Mouse (Mus musculus): ENCODE measurements around the gene Eps15. TPM values are rescaled to one million over a fixed set of nuclear protein-coding genes. Genes with fewer than 3 reads are reported as not detected.

The Eps15 gene
- 109 TPM for polyA plus RNA-seq (2014; fragmentation: Illumina TruSeq; extraction: RNeasy Lipid Tissue Mini Kit (QIAGEN cat#74804); ENCODE audit: low read depth, low replicate concordance)

GRCm38 (mm10) chr4:109279689-109280458 is at the start of gene Eps15:
Gene Eps15, plus strand, starts transcription at chr4:109280268.

GRCm38 (mm10) chr4:109234185-109234584 is 45.9 kb upstream of the Eps15 start, which contains the start of gene Calr4:
Gene Calr4, plus strand, starts transcription at chr4:109234485.

GRCm38 (mm10) chr4:109406486-109407175 is 126.6 kb downstream of the Eps15 start, which contains the start of gene Ttc39a:
Gene Ttc39a, plus strand, starts transcription at chr4:109406623.

Other genes starting within 250 kb of the Eps15 start
- gene Osbpl9, start 78.0 kb upstream of the Eps15 start, polyA plus RNA-seq (2014; fragmentation: Illumina TruSeq; extraction: RNeasy Lipid Tissue Mini Kit (QIAGEN cat#74804); ENCODE audit: low read depth, low replicate concordance): 126 TPM
- gene Calr4, start 45.8 kb upstream of the Eps15 start, polyA plus RNA-seq (2014; fragmentation: Illumina TruSeq; extraction: RNeasy Lipid Tissue Mini Kit (QIAGEN cat#74804); ENCODE audit: low read depth, low replicate concordance): not detected
- gene Ttc39a, start 126.4 kb downstream of the Eps15 start, polyA plus RNA-seq (2014; fragmentation: Illumina TruSeq; extraction: RNeasy Lipid Tissue Mini Kit (QIAGEN cat#74804); ENCODE audit: low read depth, low replicate concordance): 80.4 TPM
- gene Rnf11, start 204.5 kb downstream of the Eps15 start, polyA plus RNA-seq (2014; fragmentation: Illumina TruSeq; extraction: RNeasy Lipid Tissue Mini Kit (QIAGEN cat#74804); ENCODE audit: low read depth, low replicate concordance): 361 TPM

All from sigmoid colon, adult 10 weeks (tissue).